ENCODE assay signal across 14 mouse cellular contexts in the genomic region with DNA sequence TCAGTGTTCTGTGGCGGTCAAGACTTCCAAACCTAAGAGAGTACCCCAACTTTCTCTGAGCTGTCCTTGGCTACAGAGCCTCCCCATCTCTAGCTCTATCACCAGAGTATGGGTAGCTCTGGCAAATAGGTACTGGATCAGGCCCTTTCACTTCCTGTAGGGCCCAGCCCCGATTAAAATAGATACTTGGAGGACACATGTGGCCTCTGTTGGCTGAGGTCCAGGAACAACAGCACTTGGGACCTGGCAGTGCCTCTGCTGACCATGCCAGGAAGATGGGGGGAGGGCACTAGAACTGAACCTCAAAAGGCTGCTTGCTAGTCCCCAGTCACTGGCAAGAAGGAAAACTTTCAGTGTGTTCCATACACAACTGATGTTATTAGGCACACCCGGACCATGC. TPM values are rescaled to one million over a fixed set of nuclear protein-coding genes. Genes with fewer than 3 reads are reported as not detected.
DNase-seq lines count a peak whose midpoint lies in the region; ATAC-seq lines count a peak whose summit lies in the region.
"Had no signal": no experiment of that assay in that cellular context is flagged by ENCODE, and none has a peak within 500 bp of the region (broad histone marks: within the 10 kb centered on the region; RNA-seq: fewer than 3 reads in every experiment).

No protein-coding gene starts in this region.

- intact Hi-C loops in left cerebral cortex, postnatal 25 days (cut with DNase I): no loop called here

- no peak overlapping the region for H3K4me2 ChIP-seq in kidney, embryonic 15.5 days
- H3K4me2 ChIP-seq in hindbrain, embryonic 12.5 days (replicated peaks): no peak overlapping the region
- H3K4me2 ChIP-seq: liver, embryonic 13.5 days; midbrain, embryonic 12.5 days; neural tube, embryonic 13.5 days had no signal

- no peaks in the 10 kb centered on the region for H3K4me1 ChIP-seq in kidney, embryonic 15.5 days
- no peaks in the 10 kb centered on the region for H3K4me1 ChIP-seq in hindbrain, embryonic 12.5 days
- H3K4me1 ChIP-seq: midbrain, embryonic 12.5 days; neural tube, embryonic 13.5 days had no signal

- H3K9ac ChIP-seq in kidney, embryonic 15.5 days: no peak overlapping the region
- no peak overlapping the region for H3K9ac ChIP-seq in hindbrain, embryonic 12.5 days
- H3K9ac ChIP-seq: liver, embryonic 13.5 days; midbrain, embryonic 12.5 days; neural tube, embryonic 13.5 days had no signal

- no peak for ATAC-seq in kidney, embryonic 15.5 days (replicated peaks; ENCODE audit: low FRiP score)
- ATAC-seq in hindbrain, embryonic 12.5 days (ENCODE audit: low FRiP score): no peak
- ATAC-seq: intestine, postnatal 0 days had no signal

- H3K9me3 ChIP-seq in kidney, embryonic 15.5 days (replicated peaks): no peaks in the 10 kb centered on the region
- H3K9me3 ChIP-seq in hindbrain, embryonic 12.5 days (replicated peaks): no peaks in the 10 kb centered on the region
- H3K9me3 ChIP-seq: liver, embryonic 13.5 days; midbrain, embryonic 12.5 days; neural tube, embryonic 13.5 days had no signal

- H3K27ac ChIP-seq in kidney, embryonic 15.5 days: no peak overlapping the region
- no peak overlapping the region for H3K27ac ChIP-seq in hindbrain, embryonic 12.5 days
- H3K27ac ChIP-seq: liver, embryonic 13.5 days; midbrain, embryonic 12.5 days; neural tube, embryonic 13.5 days had no signal

- H3K36me3 ChIP-seq in kidney, embryonic 15.5 days: no peaks in the 10 kb centered on the region
- peaks cover 17% of the 10 kb centered on the region for H3K36me3 ChIP-seq in hindbrain, embryonic 12.5 days

- 79% methylated on average over 3 of the region's 3 CpGs for WGBS in kidney, embryonic 15.5 days
- WGBS in hindbrain, embryonic 12.5 days: 90% methylated on average over 3 of the region's 3 CpGs

- DNase-seq in kidney, adult 11 months: peak; percentile 37
- DNase-seq in NIH3T3 (ENCODE audit: low read depth): peak; percentile 31
- peak; percentile 33 to 49 for DNase-seq in heart, adult 9 months (ENCODE audit: low spot score in 2 of 2)
- peak; percentile 48 for DNase-seq in kidney, postnatal 14 days
- no peak for DNase-seq in ovary, postnatal 14 days (ENCODE audit: low spot score)
- no peak for DNase-seq in left cerebral cortex, postnatal 25 days (ENCODE audit: low spot score in 2 of 2)
- DNase-seq: cerebellum, postnatal 14 days; liver, embryonic 13.5 days; thymus, adult 18-20 months had no signal

- H3K27me3 ChIP-seq in kidney, embryonic 15.5 days: no peaks in the 10 kb centered on the region
- H3K27me3 ChIP-seq in hindbrain, embryonic 12.5 days: no peaks in the 10 kb centered on the region
- H3K27me3 ChIP-seq: liver, embryonic 13.5 days; midbrain, embryonic 12.5 days; neural tube, embryonic 13.5 days had no signal

- no peak overlapping the region for H3K4me3 ChIP-seq in kidney, embryonic 15.5 days (replicated peaks)
- no peak overlapping the region for H3K4me3 ChIP-seq in hindbrain, embryonic 12.5 days
- H3K4me3 ChIP-seq: liver, embryonic 13.5 days; midbrain, embryonic 12.5 days; neural tube, embryonic 13.5 days had no signal

RNA-seq across cellular contexts. Expression of a gene that starts 13.9 kb away (rescaled TPM):
- polyA plus RNA-seq in kidney, embryonic 15.5 days (2015; fragmentation: Nextera tagmentation; extraction: Ambion mirVana): 22.5 and 29.2 TPM in 2 replicates
- 100 to 1,000 TPM; 145 to 159 TPM for total RNA-seq in left cerebral cortex, postnatal 25 days (2021)
- polyA plus RNA-seq in hindbrain, embryonic 12.5 days (2016; fragmentation: Nextera tagmentation; extraction: Ambion mirVana): 48.2 and 50.5 TPM in 2 replicates

RNA-seq across cellular contexts. Expression of a gene that starts 14.0 kb away (rescaled TPM):
- polyA plus RNA-seq in kidney, embryonic 15.5 days (2015; fragmentation: Nextera tagmentation; extraction: Ambion mirVana): 23.7 and 27.1 TPM in 2 replicates
- 10 to 100 TPM; 42.8 to 43.1 TPM for total RNA-seq in left cerebral cortex, postnatal 25 days (2021)
- 105 and 119 TPM in 2 replicates for polyA plus RNA-seq in hindbrain, embryonic 12.5 days (2016; fragmentation: Nextera tagmentation; extraction: Ambion mirVana)

RNA-seq across cellular contexts. Expression of a gene that starts 44.9 kb away (rescaled TPM):
- polyA plus RNA-seq in kidney, embryonic 15.5 days (2015; fragmentation: Nextera tagmentation; extraction: Ambion mirVana): 30.4 and 32.4 TPM in 2 replicates
- 10 to 100 TPM; 40.7 to 41.0 TPM for total RNA-seq in left cerebral cortex, postnatal 25 days (2021)
- polyA plus RNA-seq in hindbrain, embryonic 12.5 days (2016; fragmentation: Nextera tagmentation; extraction: Ambion mirVana): 34.2 and 35.0 TPM in 2 replicates

Comparison
In these comparisons a context has a peak if more than half of its experiments do, and no peak if none do; other contexts are left out.
1. DNase-seq: peak in kidney, adult 11 months (single experiment), NIH3T3 (single experiment), heart, adult 9 months (2 of 2) and kidney, postnatal 14 days (single experiment); none in ovary, postnatal 14 days (single experiment) and left cerebral cortex, postnatal 25 days (0 of 2).